Mouse (Mus musculus) fat pad, adult 2 months (tissue): Measurements from ENCODE around the gene Gm34302.
"Not testable (repeated sequence)": the region's sequence is repeated elsewhere in the genome, so short reads cannot be mapped to it uniquely, and the experiment has no call there.

Experiments used
- DNase-seq: peaks from one replicate; pipeline ENCODE4 v3.0.0-alpha.2; 2011; ENCODE audit warnings: low read depth, low spot score; ENCODE audit errors: extremely low read depth

Gene Gm34302

GRCm38 (mm10) chr3:63483726-63484125 lies at the start of gene Gm34302:
Gene Gm34302 (minus strand): TSS chr3:63483879.
- DNase-seq, result no peak

DNA sequence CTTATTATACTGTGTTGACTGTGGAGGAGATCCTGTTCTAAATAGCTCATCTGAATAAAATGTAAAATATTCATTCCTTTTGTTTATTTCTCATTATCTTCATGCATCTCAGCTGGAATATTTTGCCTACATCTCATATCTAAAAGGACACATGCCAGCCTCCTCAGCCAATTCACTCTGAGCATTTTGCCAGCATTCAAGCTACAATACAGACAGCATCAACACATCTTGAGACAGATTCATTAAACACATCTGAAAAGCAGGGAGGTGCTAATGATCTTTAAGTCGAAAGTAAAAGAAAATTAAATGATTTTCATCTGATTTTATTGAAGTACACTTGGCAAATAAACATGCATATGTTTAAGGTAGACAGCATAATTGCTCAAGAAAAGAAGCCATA lies 48.2 kb upstream of the Gm34302 start:
- DNase-seq, result no peak

DNA sequence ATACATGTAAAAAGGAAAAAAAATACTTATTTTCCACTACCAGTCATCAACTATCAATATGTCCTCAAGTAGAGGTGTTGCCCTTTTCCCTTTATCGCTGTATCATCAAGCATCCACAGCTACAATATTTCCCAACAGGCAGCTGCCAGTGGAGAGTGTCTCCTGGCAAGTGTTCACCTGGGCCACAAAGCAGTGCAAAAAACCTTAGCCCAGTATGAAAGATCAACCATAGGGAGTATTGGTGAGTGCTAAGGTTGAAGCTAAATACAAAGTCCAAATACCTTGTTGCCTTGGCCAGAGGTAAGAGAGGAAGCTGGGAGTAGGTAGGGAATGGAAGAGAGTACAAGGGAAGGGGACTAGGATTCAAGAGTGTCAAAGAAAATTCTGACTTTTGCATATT lies 34.0 kb upstream of the Gm34302 start:
- no peak for DNase-seq

DNA sequence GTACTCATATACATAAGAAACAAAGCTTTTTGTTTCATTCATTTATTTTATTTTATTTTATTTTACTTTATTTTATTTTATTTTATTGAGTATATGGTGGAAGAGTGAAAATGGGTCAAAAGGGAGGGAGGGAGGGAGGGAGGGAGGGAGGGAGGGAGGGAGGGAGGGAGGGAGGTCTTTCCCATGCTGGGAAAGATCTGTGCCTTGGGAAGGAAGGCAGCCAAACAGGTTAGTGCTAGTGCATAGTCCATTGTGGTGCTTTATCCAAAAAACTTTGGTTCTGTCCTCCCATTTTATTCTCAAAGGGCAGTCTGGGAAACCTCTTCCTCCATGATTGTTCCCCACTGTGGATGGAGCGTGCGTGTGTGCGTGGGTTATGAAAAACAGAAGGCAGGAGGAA lies 32.6 kb upstream of the Gm34302 start:
- DNase-seq, result not testable (repeated sequence)

DNA sequence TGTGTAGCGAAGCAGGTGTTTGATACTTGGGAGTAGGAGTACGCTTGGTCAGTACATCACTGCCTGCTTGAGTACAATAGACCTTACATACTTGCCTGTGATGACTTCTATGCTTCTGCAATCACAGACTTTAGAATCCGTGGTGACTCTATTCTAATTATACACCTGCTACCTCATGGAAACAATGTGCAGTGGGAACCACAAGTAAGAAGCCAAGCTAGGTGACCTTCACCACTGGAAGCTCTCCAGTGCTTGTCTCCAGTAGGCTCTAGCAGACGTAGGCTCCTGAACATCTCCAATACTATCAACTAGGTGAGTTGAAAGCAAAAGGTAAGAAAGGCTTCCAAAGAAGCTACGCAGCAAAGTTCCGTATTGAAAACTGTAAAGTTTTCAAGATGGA lies 27.6 kb upstream of the Gm34302 start:
- no peak for DNase-seq

DNA sequence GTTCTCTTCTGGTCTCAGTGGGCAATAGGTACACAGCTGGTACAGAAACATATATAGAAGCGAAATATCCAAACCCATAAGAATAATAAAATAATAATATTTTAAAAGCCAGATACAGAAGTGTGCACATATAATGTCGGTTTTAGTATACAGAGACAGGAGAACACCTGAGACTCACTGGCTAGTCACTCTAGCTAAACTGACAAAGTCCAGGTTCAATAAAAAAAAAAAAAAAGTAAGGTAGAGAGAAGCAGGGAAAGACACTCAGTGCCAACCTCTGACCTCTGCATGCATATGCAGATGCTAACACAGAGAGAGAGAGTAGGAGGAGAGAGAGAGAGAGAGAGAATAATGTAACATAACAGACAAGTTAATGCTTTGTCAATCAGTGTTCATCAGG lies 25.8 kb upstream of the Gm34302 start:
- DNase-seq, result no peak

GRCm38 (mm10) chr3:63508924-63509323 lies 25.2 kb upstream of the Gm34302 start:
- DNase-seq, result no peak

GRCm38 (mm10) chr3:63504433-63504832 lies 20.8 kb upstream of the Gm34302 start:
- no peak for DNase-seq

DNA sequence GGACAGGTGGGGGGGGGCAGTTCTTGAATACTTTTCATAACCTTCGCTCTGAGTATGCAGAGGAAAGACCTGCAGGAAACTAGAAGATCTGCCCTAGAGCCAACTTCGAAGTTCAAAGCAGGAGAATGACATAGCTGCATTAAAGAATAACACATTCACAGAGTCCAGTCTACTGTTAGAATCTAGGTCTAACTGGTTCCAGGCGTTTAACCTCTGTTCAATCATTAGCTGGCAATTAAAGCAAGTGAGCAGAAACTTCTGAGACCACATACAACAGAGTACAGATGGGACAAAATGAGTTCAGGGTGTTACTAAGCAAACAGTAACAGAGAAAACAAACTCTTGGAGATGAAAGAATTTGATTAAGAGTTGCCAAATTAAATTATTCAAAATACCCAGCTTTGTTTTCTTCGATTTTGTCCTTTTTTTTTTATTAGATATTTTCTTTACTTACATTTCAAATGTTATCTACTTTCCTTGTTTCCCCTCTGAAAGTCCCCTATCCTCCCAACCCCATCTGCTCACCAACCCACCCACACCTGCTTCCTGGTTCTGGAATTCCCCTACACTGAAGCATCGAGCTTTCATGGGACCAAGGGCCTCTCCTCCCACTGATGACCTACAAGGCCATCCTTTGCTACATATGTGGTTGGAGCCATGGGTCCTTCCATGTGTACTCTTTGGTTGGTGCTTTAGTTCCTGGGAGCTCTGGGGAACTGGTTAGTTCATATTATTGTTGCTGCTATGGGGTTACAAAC lies 11.1 kb upstream of the Gm34302 start:
- DNase-seq, result no peak

DNA sequence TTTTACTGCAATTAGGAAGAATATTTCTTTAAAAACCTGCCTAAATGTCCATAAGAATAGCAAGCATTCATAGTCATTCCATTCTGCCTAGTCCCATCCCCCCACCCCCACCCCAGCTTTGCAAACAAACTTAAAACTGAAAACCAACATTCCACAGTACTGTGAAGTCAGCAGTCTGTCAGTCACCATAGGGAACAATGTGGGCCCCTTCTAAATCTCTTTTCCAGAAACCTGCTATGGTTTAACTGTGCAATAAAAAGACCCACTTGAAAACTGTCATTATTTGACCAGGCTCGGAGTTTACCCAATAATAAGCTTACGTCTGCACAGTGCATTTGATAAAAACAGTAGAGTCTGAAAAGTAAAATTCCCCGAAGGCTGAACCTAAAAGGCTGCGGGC lies 9.9 kb upstream of the Gm34302 start:
- DNase-seq, result no peak

GRCm38 (mm10) chr3:63440426-63441125 lies 43.1 kb downstream of the Gm34302 start:
- no peak for DNase-seq

DNA sequence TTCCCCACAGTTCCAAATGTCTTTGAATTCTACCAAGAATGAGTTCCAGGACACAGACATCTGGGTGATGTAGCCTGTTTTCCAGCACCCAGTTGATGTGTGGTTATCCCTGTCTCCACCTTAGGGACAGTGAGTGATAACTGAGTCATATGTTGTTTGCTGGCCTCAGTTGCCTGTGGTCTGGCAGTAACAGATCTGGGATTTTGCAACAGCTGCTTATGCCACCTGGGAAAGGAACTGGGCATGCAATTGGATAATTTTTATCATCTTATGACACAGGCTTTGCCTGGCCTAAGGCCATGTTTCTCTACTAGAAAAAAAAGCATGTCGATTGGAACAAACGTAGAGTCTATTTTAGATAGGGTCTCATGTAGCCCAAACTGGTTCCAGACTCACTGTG lies 43.9 kb downstream of the Gm34302 start:
- DNase-seq, result no peak

DNA sequence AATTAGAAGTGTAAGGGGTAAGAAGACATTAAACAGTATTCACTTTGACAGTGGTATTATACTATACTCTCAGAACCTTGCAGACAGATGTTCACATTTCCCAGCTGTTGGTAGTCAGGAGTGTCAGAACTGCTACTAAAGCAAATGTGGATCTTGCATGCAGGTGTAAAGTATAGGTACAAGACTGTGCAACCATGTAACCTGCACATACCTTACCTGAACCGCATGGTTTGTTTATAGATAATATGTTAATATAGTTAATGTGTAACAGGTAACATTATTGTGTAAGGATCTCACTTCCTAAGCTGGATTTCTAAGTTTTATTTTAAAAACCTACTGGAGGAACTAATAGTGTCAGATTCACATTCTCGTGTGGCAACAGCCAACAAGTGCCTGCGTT lies 44.8 kb downstream of the Gm34302 start:
- no peak for DNase-seq
